Mouse (Mus musculus) kidney, postnatal 0 days (tissue): ENCODE results near the gene Cit. TPM values are rescaled to one million over a fixed set of nuclear protein-coding genes. Genes with fewer than 3 reads are reported as not detected.
A peak's percentile ranks its signal among the peaks of the same experiment; 100 is the strongest.

Experiments used
- ATAC-seq: fragments of 200-750 bp; cut with Nextera tagmentation; replicated peaks from 2 replicates; pipeline ENCODE4 v1.8.0; 2017; ENCODE audit warnings: low read depth, moderate number of reproducible peaks, moderate TSS enrichment, moderate library complexity; ENCODE audit not compliant: low FRiP score
- DNase-seq: peaks from one replicate; pipeline ENCODE4 v3.0.0-alpha.2; 2016; ENCODE audit warnings: low spot score
- H3K27ac ChIP-seq: fragments of 300-500 bp; sonication (generic); 2 replicates; pipeline ENCODE4 v1.5.1; 2014; ENCODE audit warnings: mild to moderate bottlenecking
- H3K27me3 ChIP-seq: fragments of 300-500 bp; sonication (generic); 2 replicates; pipeline ENCODE4 v1.6.1; 2014; ENCODE audit warnings: low read length, mixed read lengths; ENCODE audit not compliant: insufficient read depth
- H3K36me3 ChIP-seq: fragments of 300-500 bp; sonication (generic); 2 replicates; pipeline ENCODE4 v1.6.1; 2014; ENCODE audit warnings: low read length, mixed read lengths; ENCODE audit not compliant: insufficient read depth
- H3K4me1 ChIP-seq: fragments of 300-500 bp; sonication (generic); replicated peaks from 2 replicates; pipeline ENCODE4 v1.6.1; 2014; ENCODE audit warnings: antibody characterized with exemption, low read length, mixed read lengths; ENCODE audit not compliant: insufficient read depth
- H3K4me2 ChIP-seq: fragments of 300-500 bp; sonication (generic); 2 replicates; pipeline ENCODE4 v1.6.1; 2014; ENCODE audit warnings: mild to moderate bottlenecking, low read length, moderate library complexity, mixed read lengths
- H3K4me3 ChIP-seq: fragments of 300-500 bp; sonication (generic); replicated peaks from 2 replicates; pipeline ENCODE4 v1.5.1; 2014; ENCODE audit warnings: low read depth, low read length
- H3K9ac ChIP-seq: fragments of 300-500 bp; sonication (generic); 2 replicates; pipeline ENCODE4 v1.6.1; 2014; ENCODE audit warnings: low read depth, low read length
- H3K9me3 ChIP-seq: fragments of 300-500 bp; sonication (generic); replicated peaks from 2 replicates; pipeline ENCODE4 v1.6.1; 2016; ENCODE audit warnings: low read length, inconsistent platforms, mixed read lengths
- CTCF ChIP-seq: IDR thresholded peaks from 2 replicates; pipeline ENCODE4 v1.5.1; 2016; ENCODE audit warnings: antibody characterized with exemption, low read depth, mild to moderate bottlenecking, moderate library complexity
- WGBS: fragments of 180-500 bp; shearing (Covaris S2); extraction: QIAGEN DNeasy Blood & Tissue Kit; methylation state at CpG from one replicate; pipeline ENCODE4 v1.1.7; 2014; 5-methylcytosine and 5-hydroxymethylcytosine counted together
- polyA plus RNA-seq: library from polyadenylated mRNA; unstranded; fragments of >200 nt; fragmentation: Nextera tagmentation; extraction: Ambion mirVana; gene quantifications from 2 replicates; pipeline ENCODE4 v1.2.1, GENCODE M21; 2015

The Cit gene
- polyA plus RNA-seq, 1 experiment from 2014 or later: 8.8 TPM

DNA sequence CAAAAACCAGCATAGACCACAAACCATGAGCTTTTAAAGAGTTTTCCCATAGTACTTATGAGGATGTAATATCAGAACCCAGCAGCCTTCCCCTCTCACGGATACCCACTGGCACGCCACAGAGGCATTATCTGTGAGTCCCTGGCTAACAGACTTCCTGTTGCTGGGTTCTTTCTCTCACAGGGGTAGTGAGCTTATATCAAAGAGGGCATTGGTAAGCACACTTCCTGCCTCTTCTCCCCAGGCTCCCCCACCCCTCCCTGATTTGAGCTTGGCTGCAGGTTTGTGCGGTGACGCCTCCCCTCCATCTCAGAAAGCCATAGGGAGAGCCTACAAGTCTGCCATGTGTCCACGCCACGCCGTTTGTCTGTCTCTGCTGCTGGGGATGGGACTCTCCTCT, 184.0 kb downstream of the Cit start:
- Histone ChIP-seq H3K27me3 (no peaks in the 10 kb centered on the region), H3K4me3 (no peak overlapping the region), H3K9ac (no peak overlapping the region), H3K4me2 (no peak overlapping the region), H3K4me1 (no peaks in the 10 kb centered on the region), H3K36me3 (no peaks in the 10 kb centered on the region), H3K27ac (no peak overlapping the region), H3K9me3 (no peaks in the 10 kb centered on the region)
- WGBS: 65% methylated on average over 7 of the region's 7 CpGs
- TF ChIP-seq CTCF: no peak
- DNase-seq (no peak), ATAC-seq (no peak)

- no peak overlapping the region for H3K27ac ChIP-seq
- no peaks in the 10 kb centered on the region for H3K9me3 ChIP-seq
- H3K4me3 ChIP-seq: no peak overlapping the region
- no peaks in the 10 kb centered on the region for H3K4me1 ChIP-seq
- DNase-seq (no peak), ATAC-seq (peak; percentile 46)
- no peaks in the 10 kb centered on the region for H3K27me3 ChIP-seq
- H3K9ac ChIP-seq: no peak overlapping the region
- no peaks in the 10 kb centered on the region for H3K36me3 ChIP-seq
- peak overlapping the region; percentile 9; the same call in 1 of the 2 replicates for H3K4me2 ChIP-seq
- TF ChIP-seq CTCF: no peak
- whole genome bisulfite sequencing: 7% methylated on average over 19 of the region's 19 CpGs
Measured at GRCm38 (mm10) chr5:116030566-116031189, 185.6 kb downstream of the Cit start.

DNA sequence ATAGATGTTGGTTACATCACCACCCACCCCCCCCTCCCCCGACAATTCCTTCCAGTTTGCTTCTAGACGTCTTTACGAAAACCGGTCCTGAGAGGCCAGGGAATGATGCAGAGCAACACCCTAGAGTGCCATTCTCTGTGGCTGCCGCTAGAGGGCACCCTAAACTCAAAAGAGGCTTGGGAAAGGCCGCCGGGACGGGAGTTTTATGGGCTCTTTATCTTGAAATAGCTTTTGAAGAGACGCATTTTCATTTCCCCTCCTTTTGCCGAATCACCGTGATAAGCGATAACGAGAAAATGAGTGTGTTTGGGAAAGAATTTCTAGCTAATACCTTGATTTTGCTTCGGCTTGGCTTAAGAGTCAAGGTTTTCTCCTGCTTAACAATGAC, 186.1 kb downstream of the Cit start:
- H3K9ac ChIP-seq: no peak overlapping the region
- H3K27me3 ChIP-seq: no peaks in the 10 kb centered on the region
- H3K36me3 ChIP-seq: no peaks in the 10 kb centered on the region
- DNase-seq (peak; percentile 82), ATAC-seq (0 out of 2 replicates have a peak, but pooled peaks have one; percentile 2)
- TF ChIP-seq CTCF: peak; percentile 86
- 2% methylated on average over 14 of the region's 14 CpGs for WGBS
- no peak overlapping the region for H3K4me3 ChIP-seq
- H3K4me2 ChIP-seq: peak overlapping the region; percentile 35
- no peaks in the 10 kb centered on the region for H3K9me3 ChIP-seq
- no peaks in the 10 kb centered on the region for H3K4me1 ChIP-seq
- H3K27ac ChIP-seq: no peak overlapping the region

- WGBS: 59% methylated on average over 16 of the region's 16 CpGs
- H3K27me3 ChIP-seq: no peaks in the 10 kb centered on the region
- H3K27ac ChIP-seq: no peak overlapping the region
- H3K4me2 ChIP-seq: no peak overlapping the region
- TF ChIP-seq CTCF: no peak
- no peak for ATAC-seq
- H3K9ac ChIP-seq: no peak overlapping the region
- H3K4me1 ChIP-seq: no peaks in the 10 kb centered on the region
- no peaks in the 10 kb centered on the region for H3K9me3 ChIP-seq
- no peak overlapping the region for H3K4me3 ChIP-seq
- no peak for DNase-seq
- no peaks in the 10 kb centered on the region for H3K36me3 ChIP-seq
Measured at GRCm38 (mm10) chr5:116036465-116036864, 191.4 kb downstream of the Cit start.

GRCm38 (mm10) chr5:116037731-116038130, 192.7 kb downstream of the Cit start:
- Histone ChIP-seq H3K4me2 (no peak overlapping the region), H3K4me1 (no peaks in the 10 kb centered on the region), H3K4me3 (no peak overlapping the region), H3K9ac (no peak overlapping the region), H3K27me3 (no peaks in the 10 kb centered on the region), H3K27ac (no peak overlapping the region), H3K9me3 (no peaks in the 10 kb centered on the region), H3K36me3 (no peaks in the 10 kb centered on the region)
- WGBS: 62% methylated on average over 12 of the region's 12 CpGs
- ATAC-seq (no peak), DNase-seq (no peak)
- TF ChIP-seq CTCF: no peak

DNA sequence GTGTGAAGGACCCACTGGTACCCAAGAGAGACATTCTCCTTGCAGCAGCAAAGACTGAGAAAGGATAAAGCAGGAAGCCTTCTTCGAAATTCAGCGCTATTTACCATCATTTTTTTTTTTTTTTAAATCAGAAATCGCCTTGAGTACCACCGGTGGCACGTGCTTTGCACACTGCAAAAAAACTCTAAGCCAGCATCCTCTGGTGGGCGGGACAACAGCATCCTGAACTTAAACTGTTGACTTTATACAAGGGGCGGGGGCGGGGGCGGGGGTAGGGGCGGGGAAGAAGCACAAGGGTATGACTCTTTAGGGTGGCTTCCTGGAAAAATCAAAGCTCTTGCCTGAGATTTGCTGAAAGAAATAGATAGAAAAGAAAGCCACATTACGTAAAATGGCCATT, 194.6 kb downstream of the Cit start:
- DNase-seq: no peak
- no peak overlapping the region for H3K4me3 ChIP-seq
- WGBS: 17% methylated on average over 11 of the region's 11 CpGs

DNA sequence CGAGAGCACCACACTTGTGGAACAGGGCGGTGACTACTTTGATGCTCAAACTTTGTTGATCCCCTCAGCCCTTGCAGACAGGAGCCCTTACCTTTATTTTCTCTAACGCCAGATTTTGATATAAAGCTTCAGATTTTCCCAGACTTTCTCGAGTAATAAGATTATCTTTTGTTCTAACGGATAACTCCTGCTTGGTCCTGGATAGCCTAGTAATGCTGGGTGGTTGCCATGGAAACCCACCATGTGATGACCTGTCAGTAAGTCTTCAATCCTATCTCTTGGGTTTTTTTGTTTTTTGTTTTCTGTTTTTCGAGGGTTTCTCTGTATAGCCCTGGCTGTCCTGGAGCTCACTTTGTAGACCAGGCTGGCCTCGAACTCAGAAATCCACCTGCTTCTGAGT, 197.2 kb downstream of the Cit start:
- no peak for TF ChIP-seq CTCF
- Histone ChIP-seq H3K36me3 (no peaks in the 10 kb centered on the region), H3K27me3 (no peaks in the 10 kb centered on the region), H3K9me3 (no peaks in the 10 kb centered on the region), H3K9ac (no peak overlapping the region), H3K4me3 (no peak overlapping the region), H3K4me1 (no peaks in the 10 kb centered on the region), H3K4me2 (no peak overlapping the region), H3K27ac (no peak overlapping the region)
- 72% methylated on average over 7 of the region's 7 CpGs for WGBS
- DNase-seq: no peak
- ATAC-seq: no peak

More for the DNA sequence above, 194.6 kb downstream of the Cit start:
- Histone ChIP-seq H3K27ac (no peak overlapping the region), H3K4me2 (peak overlapping the region; percentile 32), H3K36me3 (no peaks in the 10 kb centered on the region), H3K27me3 (no peaks in the 10 kb centered on the region), H3K4me1 (no peaks in the 10 kb centered on the region), H3K9ac (no peak overlapping the region), H3K9me3 (no peaks in the 10 kb centered on the region)
- TF ChIP-seq CTCF: no peak
- no peak for ATAC-seq
